Mouse (Mus musculus) embryo, embryonic 9.5 days (tissue): Measurements from ENCODE around the gene Rab11fip3.

Source experiments
- DNase-seq: peaks from one replicate; pipeline ENCODE4 v3.0.0-alpha.2; 2017; ENCODE audit errors: extremely low spot score

Rab11fip3 gene

DNA sequence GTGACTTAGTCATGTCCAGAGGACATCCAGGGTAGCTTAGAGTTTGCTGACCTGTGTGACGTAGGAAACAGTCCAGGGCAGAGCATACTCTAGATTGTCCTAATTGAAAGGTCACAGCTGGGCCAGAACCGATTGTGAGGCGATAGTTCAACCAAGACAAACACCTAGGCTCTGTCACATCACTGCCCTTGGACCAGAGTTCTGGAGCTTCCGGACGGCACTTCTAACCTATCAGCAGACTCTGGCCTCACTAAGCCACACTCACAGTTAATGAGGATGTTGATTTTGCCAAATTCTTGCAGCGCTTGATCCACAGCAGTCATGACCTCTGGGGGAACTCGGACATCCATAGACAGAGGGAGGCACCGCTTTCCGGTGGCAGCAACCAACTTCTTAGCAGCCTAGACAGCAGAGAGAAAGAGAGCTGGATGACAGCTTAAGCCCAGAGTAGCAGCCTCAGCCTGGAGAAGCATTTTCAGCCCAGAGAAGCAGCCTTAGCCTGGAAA, 17.8 kb upstream of the Rab11fip3 start:
- DNase-seq = no peak

DNA sequence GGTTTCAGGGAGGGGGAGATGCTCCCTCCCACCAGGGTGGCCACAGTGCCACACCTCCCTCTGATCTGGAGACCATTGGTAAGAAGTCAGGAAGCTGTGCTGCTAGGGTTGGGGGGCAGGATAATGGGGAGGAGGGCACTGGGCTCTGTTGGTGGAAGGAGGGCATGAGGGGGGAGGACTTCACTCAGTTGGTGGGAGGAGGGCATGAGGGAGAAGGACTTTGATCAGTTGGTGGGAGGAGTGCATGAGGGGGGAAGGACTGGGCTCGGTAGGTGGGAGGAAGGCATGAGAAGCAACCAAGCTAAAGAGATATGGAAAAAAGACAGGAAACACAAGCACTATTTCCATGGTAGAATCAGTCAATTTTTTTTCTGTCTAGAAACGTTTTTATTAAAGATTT, 11.5 kb upstream of the Rab11fip3 start:
- no peak for DNase-seq

DNA sequence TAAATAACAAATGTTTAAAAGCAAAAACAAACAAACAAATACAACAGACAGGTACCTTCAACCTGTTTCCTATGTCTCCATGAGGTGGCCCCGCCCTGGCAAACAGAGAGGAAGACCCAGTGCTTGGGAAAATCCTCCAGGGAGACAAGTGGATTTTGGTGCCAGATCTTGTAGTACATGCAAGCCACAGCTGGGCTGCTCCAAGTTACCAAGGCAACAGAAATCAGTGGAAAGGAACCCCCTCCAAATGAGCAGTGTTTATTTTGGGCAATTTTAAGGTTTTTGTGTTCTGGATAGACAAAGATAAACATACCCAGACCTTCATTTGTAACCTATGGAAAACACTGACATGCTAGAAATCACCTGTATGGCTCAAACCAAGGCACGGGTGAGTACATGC, 9.5 kb upstream of the Rab11fip3 start:
- DNase-seq = no peak

DNA sequence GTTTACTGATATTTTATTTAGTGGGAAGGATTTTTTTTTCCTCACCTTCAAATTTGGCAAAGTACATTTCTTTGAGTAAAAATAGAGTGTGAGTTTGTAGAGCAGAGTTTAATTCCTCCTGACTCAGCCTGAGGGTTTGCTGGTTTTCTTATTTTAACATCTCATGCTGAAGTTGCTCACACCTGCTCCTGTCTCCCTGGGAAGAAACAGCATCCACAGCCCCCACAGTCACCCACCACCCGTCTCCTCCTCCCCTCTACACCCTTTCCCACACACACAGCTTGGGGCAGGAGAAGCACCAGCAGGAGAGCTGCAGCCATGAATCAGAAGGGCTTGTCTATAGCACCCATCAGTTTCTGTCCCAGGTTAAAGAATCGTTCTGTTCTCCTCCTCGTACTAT, 5.9 kb upstream of the Rab11fip3 start:
- no peak for DNase-seq

DNA sequence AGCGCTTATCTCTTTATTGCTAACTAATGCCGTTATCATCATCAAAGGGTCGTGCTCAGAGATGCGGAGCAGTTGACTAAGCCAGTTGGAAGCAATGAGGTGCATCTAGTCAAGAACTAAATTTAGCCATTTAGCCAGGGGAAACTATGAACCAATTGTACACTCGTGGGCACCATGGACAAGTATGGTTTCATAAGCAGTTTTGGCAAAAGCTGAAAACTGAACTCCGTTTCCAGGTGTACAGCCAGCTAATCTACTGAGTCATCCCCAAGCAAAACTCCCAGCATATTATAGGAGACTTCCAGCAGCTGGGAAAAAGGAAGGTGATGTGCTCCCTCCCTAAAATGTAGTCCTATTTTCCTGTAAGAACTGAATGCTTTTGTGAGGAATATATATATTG, 781 bp upstream of the Rab11fip3 start:
- no peak for DNase-seq

DNA sequence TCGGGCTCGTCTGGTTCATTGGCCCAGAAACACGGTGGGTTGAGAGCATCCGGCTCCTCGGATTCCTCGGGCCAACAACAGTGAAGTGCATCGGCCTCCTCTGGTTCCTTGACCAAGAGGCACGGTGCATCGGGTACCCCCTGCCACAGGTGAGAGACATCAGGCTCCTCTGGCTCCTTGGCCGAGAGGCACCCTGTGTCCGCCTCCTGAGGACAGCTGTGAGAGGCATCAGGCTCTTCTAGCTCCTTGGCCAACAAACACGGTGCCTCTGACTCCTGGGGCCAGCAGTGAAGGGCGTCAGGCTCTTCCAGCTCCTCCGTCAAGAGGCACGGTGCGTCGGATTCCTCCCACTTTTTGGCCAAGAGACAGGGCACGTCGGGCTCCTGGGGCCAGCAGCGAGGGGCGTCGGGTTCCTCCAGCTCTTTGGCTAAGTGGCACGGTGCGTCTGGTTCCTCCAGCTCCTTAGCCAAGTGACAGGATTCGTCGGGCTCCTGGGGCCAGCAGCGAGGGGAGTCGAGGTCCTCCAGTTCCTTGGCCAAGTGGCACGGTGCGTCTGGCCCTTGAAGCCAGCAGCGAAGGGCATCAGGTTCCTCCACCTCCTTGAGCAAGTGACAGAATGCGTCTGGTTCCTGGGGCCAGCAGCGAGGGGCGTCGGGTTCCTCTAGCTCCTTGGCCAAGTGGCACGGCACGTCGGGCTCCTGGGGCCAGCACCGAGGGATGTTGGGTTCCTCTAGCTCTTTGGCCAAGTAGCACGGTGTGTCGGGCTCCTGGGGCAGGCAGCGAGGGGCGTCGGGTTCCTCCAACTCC, 1.1 kb downstream of the Rab11fip3 start:
- peak; percentile 55 for DNase-seq

DNA sequence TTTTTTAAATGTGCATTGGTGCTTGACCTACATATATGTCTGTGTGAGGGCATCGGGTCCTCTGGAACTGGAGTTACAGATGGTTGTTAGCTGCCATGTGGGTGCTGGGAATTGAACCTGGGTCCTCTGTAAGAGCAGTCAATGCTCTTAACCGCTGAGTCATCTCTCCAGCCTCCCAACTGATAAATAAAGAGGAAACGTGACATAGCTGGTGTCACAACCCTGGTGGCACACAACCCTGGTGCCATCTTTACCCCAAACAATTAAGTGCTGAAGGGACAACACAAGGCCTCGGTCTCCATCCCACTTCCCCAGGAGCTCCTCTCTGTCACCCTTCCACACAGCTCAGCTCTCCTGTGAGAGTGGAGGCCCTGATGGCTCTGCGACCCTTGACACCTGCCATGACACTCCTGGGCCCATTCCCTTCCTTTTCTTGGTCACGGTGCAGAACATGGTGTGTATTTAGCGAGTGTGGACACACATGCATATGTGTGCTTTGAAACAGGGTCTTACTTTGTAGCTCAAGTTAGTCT, 2.8 kb downstream of the Rab11fip3 start:
- DNase-seq = no peak

DNA sequence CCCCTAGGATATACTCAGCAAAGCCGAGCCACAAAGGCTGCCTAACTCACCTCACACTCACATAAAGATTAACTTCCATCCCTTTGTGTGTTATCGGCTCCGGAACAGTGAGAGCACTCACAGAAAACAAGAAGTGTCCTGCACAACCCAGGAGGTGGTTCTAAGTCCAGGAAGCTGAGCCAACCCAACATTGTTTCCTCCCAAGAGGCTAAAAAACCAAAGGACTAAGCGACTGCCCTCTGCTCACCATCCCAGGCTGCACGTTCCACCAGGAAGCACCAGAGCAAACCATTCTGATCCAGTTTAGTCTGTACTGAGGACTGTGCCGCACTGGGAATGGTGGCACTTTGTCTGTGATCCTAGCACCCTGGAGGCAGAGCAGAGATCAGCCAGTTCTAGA, 4.4 kb downstream of the Rab11fip3 start:
- DNase-seq = no peak

DNA sequence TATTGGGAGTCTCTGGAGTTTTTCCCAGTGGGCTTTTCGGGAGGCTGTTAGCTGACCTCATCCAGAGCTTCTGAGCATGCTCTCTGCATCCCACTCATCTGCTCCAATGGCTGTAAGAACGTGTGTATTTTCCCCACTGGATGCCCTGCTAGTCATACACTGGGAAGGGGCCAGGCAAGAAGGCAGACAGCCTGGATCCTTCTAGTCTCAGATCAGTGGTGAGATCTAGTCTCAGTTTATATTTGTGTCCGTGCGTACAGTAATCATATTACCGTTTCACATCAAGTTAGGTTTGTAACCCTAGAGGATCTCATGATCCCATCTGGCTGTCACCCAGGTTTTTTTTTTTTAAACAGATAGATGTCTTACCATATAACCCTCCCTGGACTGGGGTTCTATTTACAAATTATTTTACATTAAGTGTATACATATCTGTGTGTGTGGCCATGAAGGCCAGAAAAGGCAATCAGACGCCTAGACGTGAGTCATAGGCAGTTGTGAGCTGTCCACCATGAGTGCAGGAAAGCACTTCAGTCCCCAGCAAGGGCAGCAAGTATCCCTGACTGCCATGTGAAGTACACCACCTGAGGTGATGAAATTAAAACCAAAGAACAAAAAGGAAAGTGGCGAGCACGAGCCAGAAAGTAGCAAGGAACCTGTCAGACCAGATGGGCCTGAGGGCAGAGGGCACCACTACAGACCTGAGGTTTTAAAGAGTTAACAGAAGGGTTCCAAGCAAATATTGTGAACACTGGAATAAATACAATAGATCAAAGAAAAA, 11.4 kb downstream of the Rab11fip3 start:
- no peak for DNase-seq

DNA sequence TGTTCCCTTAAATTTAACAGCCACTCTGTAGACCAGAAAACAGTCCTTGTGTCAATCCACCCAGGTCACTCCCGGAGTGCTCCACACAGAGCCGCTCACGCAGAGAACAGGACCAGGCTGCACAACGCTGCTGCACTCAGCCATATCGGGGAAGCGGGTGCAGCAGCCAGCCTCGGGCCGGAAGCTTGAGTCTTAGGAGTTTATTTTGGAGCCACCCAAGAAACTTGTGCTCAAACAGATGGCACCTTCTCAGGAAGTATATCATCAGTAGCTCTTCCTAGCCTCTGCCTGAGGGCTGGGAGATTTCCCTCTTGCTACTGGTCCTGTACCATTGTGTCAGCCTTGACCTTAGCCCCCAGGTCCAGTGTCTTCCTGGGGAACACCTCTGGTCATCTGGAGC, 12.1 kb downstream of the Rab11fip3 start:
- no peak for DNase-seq

DNA sequence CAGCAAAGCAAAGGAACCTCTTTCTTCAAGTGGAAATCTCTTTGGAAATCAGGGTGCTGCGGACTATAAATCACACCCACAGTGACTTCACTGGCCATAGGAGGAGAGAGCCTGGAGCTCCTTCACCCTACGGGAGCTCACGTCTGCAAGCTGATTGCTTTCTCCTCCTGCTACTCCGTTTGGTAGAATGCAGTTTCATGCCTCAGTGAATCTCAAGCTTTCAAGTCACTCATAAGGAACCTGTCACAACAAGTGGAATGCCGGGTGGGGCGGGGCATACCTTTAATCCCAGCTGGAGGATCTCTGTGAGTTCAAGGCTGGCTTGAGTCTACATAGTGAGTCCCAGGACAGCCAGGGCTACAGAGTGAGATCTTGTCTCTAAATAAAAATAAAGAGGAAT, 14.2 kb downstream of the Rab11fip3 start:
- no peak for DNase-seq

DNA sequence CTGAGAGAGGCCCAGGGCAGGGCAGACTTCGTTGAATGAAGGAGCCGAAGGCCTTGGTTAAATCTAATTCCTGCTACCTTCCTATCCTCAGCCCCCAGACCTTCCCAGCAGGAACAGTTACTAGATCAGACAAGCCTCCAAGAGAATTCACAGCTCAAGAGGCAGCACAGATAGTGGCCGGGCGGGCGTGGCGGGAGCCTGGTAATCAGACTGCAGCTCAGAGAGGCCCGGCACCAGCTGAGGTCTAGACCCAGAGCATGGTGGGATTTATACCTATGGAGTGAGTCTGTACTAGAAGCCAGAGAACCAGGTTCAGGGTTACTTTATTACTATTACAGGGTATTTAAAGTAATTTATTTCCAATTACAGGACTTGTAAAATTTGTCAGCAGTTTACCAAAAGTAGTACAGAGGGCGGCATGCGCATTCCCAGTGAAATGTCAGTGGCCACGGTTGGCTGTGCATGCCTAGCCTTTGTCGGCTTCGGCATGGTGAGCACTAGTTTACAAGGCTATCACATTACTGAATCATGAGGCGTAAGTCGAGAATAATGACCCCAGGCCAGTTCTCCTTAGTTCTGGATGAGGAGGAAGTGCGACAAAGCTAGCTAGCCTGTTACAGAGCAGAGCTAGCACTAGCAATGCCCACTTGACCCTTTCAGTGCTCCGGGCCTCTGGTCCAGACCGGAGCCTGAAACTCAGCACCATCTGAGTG, 15.1 kb downstream of the Rab11fip3 start:
- peak; percentile 22 for DNase-seq

DNA sequence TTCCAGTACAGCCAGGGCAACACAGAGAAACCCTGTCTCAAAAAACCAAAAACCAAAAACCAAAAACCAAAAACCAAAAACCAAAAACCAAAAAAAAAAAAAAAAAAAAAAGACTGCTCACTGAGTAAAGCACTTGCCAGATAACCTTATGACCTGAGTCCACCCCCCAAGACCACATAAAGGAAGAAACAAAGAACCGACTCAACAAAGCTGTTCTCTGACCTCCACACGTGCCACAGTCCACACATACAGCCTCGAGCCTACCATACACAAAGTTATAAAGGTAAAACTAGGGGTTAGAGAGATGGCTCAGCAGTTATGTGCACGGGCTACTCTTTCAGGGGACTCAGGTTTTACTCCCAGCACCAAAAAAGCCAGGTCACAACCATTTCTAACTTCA, 16.6 kb downstream of the Rab11fip3 start:
- DNase-seq = no peak

DNA sequence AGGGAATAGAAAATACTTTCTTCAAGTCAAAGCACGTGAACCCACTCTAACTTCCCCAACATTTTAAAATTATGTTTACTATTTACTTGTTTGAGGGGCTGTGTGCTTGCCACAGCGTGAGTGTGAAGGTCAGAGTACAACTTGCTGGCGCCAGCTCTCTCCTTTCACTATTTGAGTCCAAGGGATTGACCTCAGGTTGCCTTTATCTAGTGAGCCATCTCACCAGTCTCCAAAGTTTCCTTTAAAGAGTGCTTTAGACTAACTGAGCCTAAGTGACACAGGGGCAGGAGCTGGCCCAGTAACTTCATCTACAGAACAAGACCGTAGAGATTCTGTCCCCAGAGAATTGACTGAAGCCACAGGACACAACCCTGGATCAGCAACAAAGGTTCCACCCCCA, 17.3 kb downstream of the Rab11fip3 start:
- DNase-seq = no peak

DNA sequence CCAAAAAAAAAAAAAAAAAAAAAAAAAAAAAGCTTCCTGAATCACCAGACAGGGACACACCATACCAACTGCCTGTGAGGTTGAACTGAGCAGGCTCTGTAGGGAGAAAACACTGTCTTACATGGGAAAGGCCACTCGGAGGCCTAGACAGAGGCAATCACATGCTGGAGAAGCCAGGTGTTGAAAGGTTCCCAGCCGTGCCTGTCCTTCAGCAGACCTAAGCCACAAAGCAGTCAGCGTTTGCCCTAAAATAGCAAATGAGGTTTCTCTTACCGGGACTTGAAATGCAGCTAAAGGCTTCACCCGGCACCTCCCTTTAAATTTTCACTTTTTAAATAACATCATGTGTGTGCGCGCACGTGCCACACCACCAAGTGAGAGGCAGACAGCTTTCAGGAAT, 21.2 kb downstream of the Rab11fip3 start:
- DNase-seq = no peak

DNA sequence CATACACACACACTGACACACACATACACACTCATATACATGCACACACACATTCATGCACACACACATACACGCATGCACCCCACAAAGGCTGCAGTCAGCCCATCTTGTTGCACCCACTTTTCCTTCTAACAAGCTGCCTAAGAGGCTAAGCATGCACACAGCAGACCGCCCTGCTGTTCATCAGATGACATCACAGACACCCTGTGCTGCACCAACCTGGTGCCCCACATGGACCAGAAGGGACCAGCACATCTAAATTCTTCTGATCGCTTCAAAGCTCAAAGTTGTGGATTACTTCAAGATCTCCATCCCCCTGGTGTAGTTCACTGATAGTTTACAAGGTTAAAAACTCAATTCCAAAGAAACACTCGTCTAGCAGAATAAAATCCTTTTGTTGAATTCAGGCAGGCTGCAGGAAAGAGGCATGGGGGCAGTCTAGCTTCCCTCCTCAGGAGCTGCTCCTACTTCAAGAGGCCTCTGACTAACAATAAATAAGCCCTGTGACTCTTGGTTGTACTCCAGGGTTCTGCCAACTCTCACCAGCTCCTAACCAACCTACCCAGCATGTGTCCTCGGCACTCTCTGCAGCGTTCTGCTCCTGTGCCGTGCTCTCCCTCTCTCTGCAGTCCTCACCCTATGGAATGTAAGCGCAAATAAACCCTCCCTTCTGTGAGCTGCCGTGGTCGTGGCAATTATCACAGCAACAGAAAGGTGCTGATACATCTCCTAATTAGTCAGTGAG, 22.9 kb downstream of the Rab11fip3 start:
- no peak for DNase-seq

DNA sequence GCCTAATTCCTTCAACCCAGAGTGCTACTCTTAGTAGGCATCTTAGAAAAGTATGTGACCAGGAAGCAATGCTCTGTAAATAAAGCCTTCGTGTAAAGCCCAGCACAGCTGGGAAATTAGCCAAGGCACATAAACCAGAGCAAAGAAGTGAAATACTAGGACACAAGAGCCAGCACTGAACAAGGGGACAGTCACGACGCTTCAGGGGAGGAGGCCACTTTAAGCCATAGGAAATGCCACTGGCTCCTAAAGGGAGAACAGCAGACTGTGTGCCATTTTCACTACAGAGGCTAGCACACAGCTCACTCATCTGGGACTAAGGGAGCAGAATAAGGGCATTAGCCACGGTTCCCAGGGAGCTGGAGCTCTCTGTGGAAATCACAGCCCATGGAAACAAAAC, 24.1 kb downstream of the Rab11fip3 start:
- DNase-seq = no peak

DNA sequence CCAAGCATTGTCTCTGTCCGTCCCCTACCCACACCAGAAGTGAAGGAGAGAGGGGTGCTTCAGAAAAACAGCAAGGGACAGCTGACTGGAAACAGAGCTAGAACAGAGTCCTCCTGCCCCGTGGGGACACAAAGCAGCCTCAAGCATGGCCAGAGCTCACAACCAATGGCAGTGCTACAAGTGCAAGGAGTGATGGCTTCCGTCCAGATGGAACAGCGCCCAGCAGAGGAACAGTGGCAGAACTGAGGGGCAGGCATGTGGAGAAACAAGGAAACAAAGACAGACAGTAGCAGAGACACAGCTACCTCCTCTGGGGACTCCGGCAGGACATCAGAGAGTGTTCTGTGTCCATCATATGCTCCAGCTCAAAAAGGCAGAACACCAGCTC, 26.1 kb downstream of the Rab11fip3 start:
- DNase-seq = no peak

DNA sequence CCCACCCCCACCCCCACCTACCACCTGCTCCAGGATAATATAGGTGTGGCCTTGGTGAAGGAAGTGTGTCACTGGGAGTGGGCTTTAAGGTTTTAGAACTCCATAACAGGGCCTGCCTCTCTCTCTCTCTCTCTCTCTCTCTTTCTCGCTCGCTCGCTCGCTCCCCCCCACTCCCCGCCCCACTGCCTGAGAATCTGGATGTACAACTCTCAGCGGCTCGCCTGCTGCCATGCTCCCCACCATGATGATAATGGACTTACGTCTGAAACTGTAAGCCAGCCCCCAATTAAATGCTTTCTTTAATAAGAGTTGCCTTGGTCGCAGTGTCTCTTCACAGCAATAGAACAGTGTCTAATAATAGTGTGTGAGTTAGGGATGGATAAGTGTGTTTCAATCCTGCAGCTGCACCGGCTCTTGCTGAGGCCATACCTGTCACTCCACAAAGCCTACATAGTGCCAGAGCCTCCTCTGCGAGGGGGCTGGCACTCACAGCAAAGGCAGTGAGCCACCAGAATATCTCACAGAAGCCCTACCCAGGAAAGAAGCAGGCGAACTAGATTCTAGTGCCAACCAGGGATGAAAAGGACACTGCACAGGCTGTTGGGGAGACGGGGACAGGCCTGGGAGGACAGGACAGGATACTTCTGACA, 26.6 kb downstream of the Rab11fip3 start:
- no peak for DNase-seq

DNA sequence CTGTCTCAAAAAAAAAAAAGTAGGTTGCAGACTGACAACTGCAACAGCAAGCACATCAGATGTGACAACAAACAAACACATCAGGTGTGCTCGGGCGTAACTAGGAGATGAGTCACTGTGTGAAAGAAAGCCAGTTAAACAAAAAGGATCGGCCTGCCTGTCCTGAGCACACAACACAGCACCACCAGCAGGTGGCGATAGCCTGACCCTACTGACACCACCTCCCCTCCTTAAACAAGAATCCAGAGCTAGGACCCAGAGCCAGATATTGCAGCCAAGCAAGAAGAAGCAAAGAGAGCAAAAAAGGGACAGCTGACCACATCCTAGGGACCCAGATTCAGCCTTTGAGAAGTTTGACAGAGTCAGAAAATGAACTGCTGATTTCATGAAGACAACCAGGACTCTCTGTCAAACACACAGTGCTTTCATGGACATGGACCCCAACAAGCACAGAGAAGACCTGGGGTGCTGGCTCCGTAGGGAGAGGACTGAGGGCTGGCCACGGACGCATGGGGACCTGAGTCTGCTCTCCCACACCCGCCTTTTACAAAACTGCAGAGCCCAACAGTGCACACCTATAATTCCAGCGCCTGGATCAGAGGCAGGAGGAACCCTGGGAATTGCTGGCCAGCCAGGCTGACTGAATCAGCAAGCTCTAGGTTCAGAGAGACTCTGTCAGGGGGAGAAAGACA, 28.1 kb downstream of the Rab11fip3 start:
- DNase-seq = peak; percentile 63
